Mouse (Mus musculus): ENCODE measurements around the gene Lrch1. TPM values are rescaled to one million over a fixed set of nuclear protein-coding genes. Genes with fewer than 3 reads are reported as not detected.

The Lrch1 gene
- total RNA-seq (2021) (10 to 100 TPM; 10.8 to 15.0 TPM), polyA plus RNA-seq (2012; rRNA removed) (4.7 and 5.3 TPM in 2 replicates)
- long read RNA-seq, full-length matches to known transcripts = 7 of 10 reads
- long read RNA-seq, partial matches to known transcripts = 0 of 10 reads
- long read RNA-seq, other reads (novel, unspliced or antisense) = 3 of 10 reads

DNA sequence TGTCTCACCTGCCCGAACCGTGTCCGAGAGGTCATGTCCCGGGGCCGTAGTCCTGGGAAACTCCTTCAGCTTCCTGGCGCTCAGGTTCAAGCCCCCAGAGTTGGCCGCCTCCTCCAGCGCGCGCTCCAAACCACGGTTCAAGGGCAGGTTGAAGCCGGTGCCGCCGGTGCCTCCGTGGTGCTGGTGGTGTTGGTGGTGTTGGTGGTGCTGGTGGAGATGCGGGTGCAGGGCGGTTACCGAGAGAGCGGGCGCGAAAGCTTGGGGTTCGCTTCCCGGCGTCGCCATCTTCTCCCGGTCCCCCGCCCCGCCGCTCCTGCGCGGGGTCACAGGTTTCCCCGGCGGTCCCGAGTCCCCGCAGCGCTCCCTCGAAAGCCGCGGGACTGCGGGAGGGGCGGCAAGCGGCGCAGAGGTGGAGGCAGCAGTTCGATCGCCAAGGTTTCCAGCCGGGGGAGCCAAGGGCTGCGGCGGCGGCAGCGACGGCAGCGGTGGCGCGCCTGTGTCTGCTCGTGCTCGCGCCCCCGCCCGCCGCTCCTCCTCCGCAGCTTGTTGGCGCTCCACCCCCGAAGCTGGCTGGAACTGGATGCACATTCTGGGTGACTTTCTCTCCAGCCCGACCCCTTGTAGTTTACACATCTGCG lies at the start of gene Lrch1:
Gene Lrch1, minus strand, starts transcription at position 501 of the 638 bp plus-strand sequence.
- DNase-seq = peak; percentile 90

DNA sequence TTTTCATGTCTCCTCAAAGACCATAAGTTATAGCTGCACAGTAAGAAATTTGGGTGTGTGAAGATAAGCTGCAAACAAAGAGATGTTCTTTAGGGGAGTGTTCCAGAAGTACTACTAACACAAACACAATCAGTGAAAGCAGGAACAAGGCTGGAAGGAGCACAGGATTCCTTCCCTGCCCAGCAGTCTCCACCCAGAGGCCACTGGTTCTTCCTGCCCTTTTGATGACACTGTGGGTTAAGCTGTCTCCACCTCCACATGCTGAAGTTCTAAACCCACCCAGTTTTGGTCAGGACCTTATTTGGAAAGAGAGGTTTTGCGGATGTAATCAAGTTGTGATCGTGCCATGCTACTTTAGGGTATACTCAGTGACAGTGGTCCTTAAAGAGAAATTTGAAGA lies 49.4 kb upstream of the Lrch1 start:
- no peak for DNase-seq

DNA sequence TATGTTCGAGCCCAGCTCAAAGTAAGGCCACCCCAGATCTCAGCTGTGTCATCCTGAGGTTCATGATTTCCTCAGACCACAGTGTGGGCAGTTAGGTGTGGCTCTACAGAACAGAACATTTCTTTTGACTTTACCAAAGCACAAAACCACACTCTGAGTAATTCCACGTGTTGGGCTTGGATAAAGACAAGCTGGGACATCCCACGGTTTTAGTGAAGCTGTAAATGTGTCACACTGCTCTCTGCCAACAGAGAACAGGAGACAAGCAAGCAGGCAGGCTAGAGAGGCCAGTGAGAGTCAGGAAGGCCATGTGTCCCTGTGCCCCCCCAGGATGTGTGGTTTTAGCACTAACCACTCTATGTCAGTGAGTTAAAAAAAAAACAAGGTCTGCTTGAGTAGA lies 48.9 kb upstream of the Lrch1 start:
- no peak for DNase-seq

DNA sequence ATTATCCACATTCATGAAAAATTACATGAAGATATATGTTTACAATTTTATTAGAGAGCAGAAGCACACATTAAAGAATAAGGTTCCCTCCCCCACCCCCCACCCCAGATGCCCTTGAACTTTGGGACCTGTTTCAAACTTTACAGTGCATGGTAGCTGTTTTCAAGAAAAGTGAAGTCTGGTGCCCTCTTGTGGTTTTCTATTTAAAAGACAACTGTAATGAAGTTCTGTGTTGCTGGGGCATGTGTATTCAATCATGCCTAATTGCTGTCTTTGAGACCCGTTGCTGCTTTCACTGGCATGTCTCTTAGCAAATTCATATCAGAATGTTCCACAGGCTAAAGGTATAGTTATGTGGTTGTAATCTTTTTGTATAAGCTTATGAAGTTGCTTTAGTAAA lies 42.8 kb upstream of the Lrch1 start:
- DNase-seq = no peak

DNA sequence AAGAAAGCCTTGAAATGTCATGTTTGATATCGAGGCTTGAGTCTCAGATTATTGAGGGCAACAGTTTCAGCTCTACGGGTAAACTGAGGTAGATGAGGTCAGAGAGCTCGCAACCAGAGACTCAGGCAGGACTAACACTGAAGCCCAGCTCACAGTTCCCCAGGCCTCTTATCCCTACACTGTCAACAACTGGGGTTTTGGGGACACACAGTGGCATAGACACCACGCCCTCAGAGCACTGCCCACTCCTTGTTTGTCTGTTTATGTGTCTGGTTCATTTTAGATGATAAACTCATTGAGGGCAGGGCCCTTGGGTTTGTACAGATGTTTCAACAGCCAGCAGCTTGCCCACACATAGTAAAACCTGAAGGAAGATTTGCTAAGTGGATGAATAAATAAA lies 42.2 kb upstream of the Lrch1 start:
- DNase-seq = no peak

DNA sequence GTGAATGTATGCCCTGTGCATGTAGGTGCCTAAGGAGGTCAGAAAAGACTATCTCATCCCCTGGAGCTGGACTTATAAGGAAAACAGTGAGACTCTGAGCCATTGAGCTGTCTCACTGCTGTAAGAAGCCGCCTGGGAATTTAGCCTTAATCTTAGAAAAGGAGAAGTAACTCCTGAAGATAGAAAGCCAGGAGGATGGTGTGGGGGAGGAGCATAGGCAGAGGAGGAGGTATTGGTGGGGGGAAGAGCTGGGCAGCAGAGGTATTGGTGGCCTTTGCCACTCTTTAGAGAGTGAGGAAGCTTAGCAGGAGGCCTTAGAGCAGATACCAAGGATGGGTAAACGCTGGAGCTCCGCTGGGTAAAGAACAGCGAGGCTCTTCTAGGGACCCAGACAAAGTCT lies 41.6 kb upstream of the Lrch1 start:
- no peak for DNase-seq

DNA sequence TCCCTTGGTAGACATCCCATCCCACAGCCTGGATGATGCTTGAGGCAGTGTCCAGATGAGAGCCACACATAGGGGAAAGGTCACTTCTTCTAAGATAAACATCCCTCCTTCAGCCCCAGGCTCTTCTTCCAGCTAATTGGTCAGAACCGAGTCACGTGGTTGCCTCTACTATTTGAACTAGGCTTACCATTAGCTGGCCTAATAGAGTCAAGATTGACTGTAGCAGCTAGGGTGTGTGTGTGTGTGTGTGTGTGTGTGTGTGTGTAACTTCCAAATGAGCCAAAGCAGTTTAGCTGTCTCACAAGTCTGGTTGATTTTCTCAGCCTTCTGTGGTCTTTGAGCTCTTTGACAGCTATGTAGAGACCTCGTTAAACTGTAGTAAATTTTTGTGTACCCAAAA lies 38.9 kb upstream of the Lrch1 start:
- DNase-seq = no peak

DNA sequence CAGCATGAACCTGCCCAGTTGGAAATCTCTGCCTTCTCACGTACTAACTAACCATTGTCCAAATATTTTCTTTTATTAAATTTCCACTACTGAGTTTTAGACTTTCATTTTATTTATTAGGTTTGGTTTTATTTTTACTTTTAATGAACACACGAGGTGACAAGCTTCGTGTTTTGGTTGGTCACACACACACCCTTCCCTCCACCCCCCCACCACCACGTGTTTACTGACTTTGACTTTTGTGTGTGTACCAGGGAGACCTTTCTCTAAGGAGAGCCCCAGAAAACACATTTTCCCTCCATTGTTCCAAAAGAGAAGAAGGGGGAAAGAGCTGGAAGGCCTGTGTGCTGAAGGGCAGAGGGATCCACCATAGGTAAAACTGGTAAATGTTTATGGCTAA lies 38.0 kb upstream of the Lrch1 start:
- DNase-seq = no peak

DNA sequence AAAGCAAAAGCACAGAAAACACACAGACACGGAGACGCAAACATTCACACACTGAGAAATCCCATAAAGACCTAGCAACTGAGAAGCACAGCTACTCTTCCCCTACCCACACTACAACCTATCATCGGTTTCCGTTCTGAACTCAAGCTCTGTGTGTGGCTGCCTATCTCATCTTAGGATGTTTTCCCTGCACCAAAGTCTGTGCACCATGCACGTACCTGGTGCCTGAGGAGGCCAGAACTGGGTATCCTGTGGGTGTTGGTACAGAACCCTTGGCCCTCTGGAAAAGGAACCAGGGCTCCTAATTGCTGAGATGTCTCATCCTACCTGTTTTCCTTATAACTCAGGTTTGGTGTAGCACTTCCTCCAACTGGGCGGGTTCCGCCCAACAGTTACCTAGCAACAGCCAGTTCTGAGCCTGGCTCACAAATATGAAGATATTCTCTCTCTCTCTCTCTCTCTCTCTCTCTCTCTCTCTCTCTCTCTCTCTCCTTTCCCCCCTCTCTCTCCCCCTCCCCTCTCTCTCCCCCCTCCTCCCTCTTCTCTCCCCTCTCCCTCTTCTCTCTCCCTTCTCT lies 37.2 kb upstream of the Lrch1 start:
- DNase-seq = no peak

DNA sequence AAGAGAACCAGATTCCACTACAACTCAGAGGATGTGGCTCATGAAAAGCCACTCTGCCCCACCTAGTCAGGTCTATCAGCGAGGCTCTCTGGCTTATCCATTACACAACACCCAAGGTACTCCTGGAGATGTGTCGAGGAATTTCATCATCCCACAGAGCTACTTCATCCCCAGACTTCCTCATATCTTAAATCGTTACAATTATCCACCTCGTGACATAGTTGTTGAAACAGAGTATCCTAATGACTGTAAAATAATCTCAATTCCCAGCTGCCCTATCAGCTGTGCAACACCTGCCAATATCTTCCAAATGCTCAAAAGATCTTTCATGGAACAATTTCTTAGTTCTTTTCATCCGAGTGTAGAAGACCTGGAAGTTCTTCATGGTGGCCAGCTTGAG lies 35.4 kb upstream of the Lrch1 start:
- DNase-seq = no peak

DNA sequence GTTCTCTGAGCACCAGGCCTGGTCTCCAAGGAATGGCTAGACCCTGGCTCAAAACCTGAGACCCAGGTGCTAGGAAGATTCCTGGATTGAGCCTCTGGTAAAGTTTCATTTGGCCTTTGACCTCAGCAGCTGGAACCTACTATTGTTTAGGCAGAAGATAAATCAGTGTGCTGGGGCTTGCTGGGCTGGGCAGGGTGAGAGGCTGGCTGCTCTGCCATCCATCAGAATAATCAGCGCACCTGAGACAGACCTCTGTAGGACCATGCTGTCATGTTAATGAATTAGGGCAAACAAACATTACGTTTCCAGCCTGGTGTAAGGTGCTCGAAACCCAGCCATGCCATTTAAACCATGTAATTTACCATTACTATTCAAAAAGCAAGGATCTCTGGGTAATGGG lies 33.3 kb upstream of the Lrch1 start:
- no peak for DNase-seq

DNA sequence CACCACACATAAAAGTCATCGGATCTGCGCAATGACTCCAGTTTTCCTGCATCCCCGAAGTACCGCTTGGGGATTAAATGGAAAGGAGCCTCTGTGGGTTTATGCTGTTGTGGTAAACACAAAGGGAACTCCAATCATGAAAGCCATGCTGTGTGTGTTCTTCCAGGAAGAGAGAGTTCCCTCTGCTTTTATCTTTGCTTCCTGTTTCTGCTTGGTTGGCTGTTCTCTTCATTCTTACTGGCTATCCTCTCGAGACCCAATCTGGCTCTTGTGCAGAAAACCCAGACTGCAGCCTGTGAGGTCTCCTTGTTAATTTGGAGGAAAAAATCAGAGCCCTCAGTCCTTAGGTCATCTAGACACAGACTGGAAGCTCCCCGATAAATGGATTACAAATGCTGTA lies 29.3 kb upstream of the Lrch1 start:
- DNase-seq = no peak

DNA sequence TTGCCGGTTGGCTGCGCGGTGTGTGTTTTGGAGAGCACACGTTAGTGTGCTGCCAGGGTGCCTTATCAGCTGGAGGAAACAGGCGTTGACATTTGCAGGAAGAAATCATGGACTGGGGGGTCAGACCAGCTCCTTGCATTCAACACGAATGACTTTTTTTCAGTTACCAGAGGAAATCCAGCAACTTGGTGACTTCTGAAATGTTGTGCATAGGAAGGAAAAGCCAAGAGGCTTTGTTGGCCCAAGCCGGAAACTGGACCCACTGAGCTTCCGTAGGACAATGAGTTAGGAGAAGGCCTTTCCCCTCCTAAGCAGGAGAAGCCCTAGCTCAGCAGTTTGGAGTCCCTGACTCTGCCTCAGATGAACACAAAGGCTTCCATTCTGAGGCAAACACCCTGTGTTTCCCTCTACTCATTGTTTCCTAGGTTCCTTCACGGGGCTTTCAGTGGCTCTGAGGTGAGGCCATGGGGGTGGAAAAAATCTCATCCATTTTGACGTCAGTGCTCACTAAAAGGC lies 26.5 kb upstream of the Lrch1 start:
- peak; percentile 51 for DNase-seq

DNA sequence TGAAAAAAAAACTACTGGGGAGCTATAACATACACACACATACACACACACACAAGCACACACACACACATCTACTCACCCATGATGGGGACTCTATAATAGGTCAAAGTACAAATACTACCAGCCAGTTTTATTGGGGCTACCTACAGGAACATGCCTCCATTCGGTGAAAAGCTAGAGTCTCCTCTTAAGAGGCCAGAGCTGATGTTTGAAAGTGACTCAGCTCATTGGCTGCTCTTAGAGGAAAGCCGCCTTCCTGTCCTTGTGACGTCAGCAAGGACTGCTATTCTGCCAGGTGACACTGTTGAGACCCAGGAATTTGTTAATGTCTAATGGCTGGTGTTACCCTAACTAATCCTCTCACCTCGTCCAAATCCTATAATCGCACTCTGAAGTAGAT lies 25.0 kb upstream of the Lrch1 start:
- no peak for DNase-seq

DNA sequence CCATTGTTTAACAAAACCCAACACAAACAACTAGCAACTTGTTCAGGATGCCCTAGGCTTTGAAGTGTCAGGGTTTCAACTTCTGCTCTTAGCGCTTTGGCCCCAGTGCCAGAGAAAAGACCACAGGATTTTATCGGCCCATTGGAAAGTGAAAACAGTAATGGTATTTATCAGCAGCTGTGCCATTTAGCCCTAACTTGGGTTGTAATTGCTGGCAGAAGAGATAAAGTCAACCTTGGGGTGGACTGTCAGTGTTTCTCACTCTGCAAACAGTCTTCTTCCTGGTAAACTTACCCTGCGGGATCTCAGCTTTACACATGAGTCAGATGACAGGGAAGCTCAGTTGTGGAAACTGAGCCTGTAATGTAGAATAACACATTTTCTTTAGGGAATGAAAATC lies 24.5 kb upstream of the Lrch1 start:
- no peak for DNase-seq

DNA sequence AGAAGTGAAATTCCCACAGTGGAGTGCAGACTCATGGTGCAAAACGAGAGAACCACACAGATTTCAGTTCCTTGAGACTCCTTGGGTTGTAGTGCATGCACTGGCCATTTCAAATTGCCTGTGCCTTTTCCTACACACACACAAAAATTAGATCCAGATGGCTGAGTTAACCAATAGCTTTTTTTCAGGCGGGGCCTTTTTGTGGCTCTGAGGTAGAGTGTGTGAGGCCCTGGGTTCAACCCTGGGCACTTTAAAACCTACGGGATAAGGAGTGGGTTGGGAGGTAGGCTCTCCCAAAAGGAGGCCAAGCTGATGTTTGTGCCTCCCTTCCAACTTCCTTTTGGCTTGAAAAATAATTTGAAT lies 15.7 kb upstream of the Lrch1 start:
- DNase-seq = no peak

DNA sequence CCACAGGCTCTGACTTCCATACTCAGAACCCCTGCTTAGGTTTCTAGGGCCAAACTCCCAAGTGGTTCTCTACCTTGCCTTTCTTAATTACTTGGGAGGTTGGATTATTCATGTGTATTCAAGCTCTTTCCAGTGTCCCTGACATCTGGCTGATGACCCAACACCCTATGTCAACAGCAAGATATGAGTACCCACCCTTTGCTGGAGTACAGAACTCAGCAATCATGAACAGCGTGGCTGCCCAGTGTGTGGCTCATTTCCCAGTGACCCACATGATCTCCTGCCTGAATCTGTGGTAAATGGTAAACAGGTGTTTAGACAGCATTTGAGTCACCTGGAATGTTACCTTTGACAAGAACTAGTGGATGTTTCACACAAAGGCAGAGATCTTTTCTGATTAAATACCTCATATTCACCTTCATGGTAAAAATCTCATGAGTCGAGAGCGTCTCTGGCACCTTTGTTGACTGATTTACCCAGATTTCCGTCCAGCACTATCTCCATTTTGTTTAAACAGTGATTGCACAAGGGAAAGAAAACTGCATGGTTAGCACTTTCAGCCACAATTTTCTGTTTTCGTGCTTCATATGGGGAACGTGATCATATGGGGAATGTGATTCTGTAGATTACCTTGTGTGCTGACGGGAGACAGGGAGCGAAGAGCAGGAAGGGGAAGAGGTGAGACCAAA lies 15.2 kb upstream of the Lrch1 start:
- DNase-seq = no peak

DNA sequence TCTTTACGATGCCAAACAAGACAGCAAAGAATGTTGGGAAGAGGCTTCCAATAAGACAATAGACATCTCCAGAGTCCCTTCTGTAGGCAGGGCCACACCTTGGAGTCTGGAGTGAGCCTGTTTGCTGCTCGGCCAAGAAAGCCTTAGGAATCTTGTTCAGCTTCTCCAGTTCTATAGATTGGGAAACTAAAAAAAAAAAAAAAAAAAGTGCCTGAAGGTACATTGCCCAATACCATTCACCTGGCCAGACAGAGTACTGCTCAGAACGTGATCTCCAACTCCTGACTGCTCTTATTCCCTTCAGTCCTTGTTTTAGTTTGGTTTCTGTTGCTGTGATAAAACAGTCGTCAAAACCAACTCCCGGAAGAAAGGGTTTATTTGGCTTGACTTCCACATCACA lies 12.9 kb upstream of the Lrch1 start:
- DNase-seq = no peak

DNA sequence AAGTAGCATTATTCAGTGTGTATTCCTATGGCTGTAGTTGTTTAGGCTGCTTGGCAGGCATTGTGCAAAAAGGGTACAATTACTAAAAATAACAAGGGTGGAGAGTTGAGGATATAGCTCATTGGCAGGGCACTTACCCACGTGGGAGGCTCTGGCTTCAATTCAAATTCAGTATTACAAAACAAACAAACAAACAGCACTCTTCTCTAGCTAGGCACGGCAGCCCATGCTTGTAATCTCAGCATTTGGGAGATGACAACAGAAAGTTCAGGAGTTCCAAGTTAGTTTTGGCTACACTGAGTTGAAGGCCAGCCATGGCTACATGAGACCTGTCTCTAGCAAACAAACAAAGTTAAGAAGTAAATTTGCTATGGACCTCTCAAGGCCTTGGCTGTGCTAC lies 9.0 kb upstream of the Lrch1 start:
- no peak for DNase-seq

DNA sequence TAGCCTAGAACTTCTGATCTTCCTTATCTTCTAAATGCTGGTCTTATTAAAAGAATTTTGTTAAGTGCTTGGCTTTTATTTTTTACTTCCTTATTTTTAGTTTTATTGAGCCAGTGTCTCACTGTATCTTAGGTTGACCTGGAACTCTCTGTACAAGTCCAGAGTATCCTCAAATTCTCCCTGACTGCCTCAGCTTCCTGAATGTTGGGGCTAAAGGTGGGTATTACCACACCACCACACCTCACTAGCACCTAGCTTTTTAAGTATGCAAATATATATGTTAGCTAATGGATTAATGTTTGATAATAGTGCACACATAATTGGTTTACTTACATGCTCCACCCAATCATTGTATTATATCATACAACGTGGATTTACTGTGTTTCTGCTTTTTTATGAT lies 8.6 kb upstream of the Lrch1 start:
- DNase-seq = no peak

DNA sequence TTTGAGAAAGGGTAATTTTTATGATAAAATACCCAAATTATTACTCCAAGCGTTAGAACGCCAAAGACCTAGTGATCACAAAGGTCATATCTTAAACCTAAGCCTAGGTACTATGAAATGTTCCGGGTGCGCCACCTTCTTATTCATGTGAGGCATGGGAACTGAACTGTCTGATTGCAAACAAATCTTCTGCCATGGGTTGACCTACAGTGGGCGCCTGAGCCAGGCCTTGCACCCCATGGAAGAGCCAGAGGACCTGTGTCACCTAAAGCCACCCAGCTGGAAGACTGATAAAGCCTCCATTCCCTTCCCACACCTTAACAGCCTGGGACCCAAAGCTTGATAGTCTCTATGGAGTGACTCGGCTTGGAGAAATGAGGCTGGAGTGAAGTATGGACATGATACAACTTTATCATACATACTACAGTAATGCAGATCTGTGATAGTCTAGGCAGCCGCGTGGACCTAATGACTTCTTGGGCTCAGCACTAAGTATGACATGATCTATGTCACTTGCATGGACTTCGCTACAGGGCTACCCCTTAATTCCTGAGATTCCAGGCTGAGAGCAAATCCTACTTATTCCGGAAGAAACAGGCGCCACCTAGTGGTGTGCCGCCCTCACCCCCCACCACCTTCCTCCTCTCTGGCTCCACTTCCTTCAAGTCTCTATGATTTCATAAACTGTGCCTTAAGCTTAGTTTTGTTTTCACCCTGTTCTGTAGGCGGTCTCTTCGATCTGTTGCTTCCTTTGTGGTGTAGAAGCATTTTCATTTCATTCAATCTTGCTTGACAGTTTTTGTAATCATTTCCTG lies 957 bp upstream of the Lrch1 start:
- peak; percentile 75 for DNase-seq

DNA sequence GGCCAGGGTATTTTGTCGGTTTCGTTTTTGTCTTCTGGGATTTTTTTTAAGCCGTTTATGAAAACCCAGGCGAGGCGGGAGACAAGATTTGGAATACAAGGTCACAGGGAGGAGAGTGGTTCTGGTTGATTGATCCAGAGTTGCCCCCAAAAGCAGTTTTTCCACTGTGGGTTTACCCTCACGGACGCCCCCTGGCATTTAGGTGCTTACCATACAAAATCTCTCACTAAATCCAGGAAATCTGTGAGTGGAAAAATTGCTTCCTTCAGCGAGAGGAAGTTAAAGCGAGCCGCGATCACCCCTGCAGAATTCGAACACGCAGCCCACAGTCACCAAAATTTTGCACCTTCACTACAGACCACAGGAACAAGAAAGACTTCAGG lies 329 bp upstream of the Lrch1 start:
- no peak for DNase-seq

Measured in adrenal gland, adult 2 months (tissue).